In the genomic region with DNA sequence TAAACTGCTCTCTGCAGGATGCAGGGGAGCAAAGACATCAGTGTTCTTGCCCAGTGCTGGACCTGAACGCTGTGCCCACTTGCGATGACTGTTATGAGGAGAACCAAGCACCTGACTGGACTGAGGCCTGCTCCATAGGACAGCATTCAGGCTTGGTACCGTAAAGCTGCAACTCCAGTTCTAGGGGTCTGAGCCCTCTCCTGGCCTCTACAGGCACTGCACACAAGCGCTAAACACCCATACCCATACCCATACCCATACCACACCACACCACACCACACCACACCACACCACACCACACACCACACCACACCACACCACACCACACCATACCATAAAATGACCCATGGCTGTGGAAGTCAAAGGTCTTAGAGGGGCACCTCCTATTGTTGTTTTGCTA, we compare ENCODE assay signal across 18 mouse cellular contexts. TPM values are rescaled to one million over a fixed set of nuclear protein-coding genes. Genes with fewer than 3 reads are reported as not detected.
DNase-seq lines count a peak whose midpoint lies in the region; ATAC-seq and TF ChIP-seq lines count a peak whose summit lies in the region.
"Had no signal": no experiment of that assay in that cellular context is flagged by ENCODE, and none has a peak within 500 bp of the region (broad histone marks: within the 10 kb centered on the region; RNA-seq: fewer than 3 reads in every experiment).

No protein-coding gene starts in this region.

- TF ChIP-seq POLR2A in spleen, adult 2 months (IDR thresholded peaks at IDR 0.05; ENCODE audit: low read depth, low read length) = no peak

- H3K4me1 ChIP-seq in kidney, postnatal 0 days (replicated peaks; ENCODE audit: insufficient read depth, low read length) = no peaks in the 10 kb centered on the region
- H3K4me1 ChIP-seq in spleen, adult 2 months (ENCODE audit: control insufficient read depth, insufficient read depth, insufficient read length) = no peaks in the 10 kb centered on the region
- no peaks in the 10 kb centered on the region for H3K4me1 ChIP-seq in stomach, postnatal 0 days (replicated peaks; ENCODE audit: control insufficient read depth, insufficient read depth)
- H3K4me1 ChIP-seq: embryonic facial prominence, embryonic 13.5 days; forebrain, embryonic 13.5 days; heart, embryonic 12.5 days; hindbrain, embryonic 15.5 days; limb, embryonic 13.5 days had no signal

- no peak for DNase-seq in kidney, postnatal 0 days (ENCODE audit: low spot score)
- no peak for DNase-seq in kidney, postnatal 25 days
- no peak for DNase-seq in spleen, adult 2 months (ENCODE audit: low read depth in 1 of 2, low spot score in 2 of 2)
- no peak for DNase-seq in spleen, adult 12 weeks (ENCODE audit: low spot score)
- no peak for DNase-seq in stomach, postnatal 0 days (ENCODE audit: low spot score)
- no peak for DNase-seq in adrenal gland, postnatal 36 days
- DNase-seq: cerebellum, postnatal 10 days; gastrocnemius, postnatal 10 days had no signal

- no peaks in the 10 kb centered on the region for H3K27me3 ChIP-seq in kidney, postnatal 0 days (ENCODE audit: insufficient read depth, low read length)
- no peaks in the 10 kb centered on the region for H3K27me3 ChIP-seq in spleen, adult 2 months (ENCODE audit: control insufficient read depth, insufficient read depth, low read length)
- no peaks in the 10 kb centered on the region for H3K27me3 ChIP-seq in stomach, postnatal 0 days (ENCODE audit: control insufficient read depth, insufficient read depth, low read length)
- H3K27me3 ChIP-seq: embryonic facial prominence, embryonic 13.5 days; forebrain, embryonic 13.5 days; heart, embryonic 12.5 days; hindbrain, embryonic 15.5 days; limb, embryonic 13.5 days; megakaryocyte, embryonic 14.5 days had no signal

- no peak overlapping the region for H3K27ac ChIP-seq in kidney, postnatal 0 days
- no peak overlapping the region for H3K27ac ChIP-seq in spleen, adult 2 months (ENCODE audit: insufficient read depth, low read length)
- no peak overlapping the region for H3K27ac ChIP-seq in stomach, postnatal 0 days (replicated peaks)
- H3K27ac ChIP-seq: embryonic facial prominence, embryonic 13.5 days; forebrain, embryonic 13.5 days; hindbrain, embryonic 15.5 days; limb, embryonic 13.5 days had no signal

- 96% methylated on average over 4 of the region's 4 CpGs for WGBS in kidney, postnatal 0 days
- 99% methylated on average over 4 of the region's 4 CpGs for WGBS in spleen, adult 2 months
- WGBS in stomach, postnatal 0 days = 94% methylated on average over 4 of the region's 4 CpGs

- TF ChIP-seq CTCF in kidney, postnatal 0 days (IDR thresholded peaks at IDR 0.05; ENCODE audit: low read depth) = peak; percentile 50; the same call in 1 of the 2 replicates
- TF ChIP-seq CTCF in spleen, adult 2 months (IDR thresholded peaks at IDR 0.05; ENCODE audit: extremely low read depth, insufficient read depth, insufficient read length, insufficient replicate concordance) = peak; percentile 20; the same call in 1 of the 2 replicates
- peak; percentile 56 for TF ChIP-seq CTCF in stomach, postnatal 0 days (IDR thresholded peaks at IDR 0.05; ENCODE audit: low read depth)

- H3K9me3 ChIP-seq in kidney, postnatal 0 days (replicated peaks; ENCODE audit: low read length) = no peaks in the 10 kb centered on the region
- no peaks in the 10 kb centered on the region for H3K9me3 ChIP-seq in stomach, postnatal 0 days (ENCODE audit: control insufficient read depth, low read length)
- H3K9me3 ChIP-seq: embryonic facial prominence, embryonic 13.5 days; forebrain, embryonic 13.5 days; heart, embryonic 12.5 days; hindbrain, embryonic 15.5 days; limb, embryonic 13.5 days; megakaryocyte, embryonic 14.5 days had no signal

- no peak overlapping the region for H3K4me3 ChIP-seq in kidney, postnatal 0 days (replicated peaks; ENCODE audit: low read depth, low read length)
- no peak overlapping the region for H3K4me3 ChIP-seq in spleen, adult 2 months (ENCODE audit: extremely low read depth, insufficient read depth, insufficient read length)
- no peak overlapping the region for H3K4me3 ChIP-seq in stomach, postnatal 0 days (ENCODE audit: low read depth, low read length)
- H3K4me3 ChIP-seq: embryonic facial prominence, embryonic 13.5 days; forebrain, embryonic 13.5 days; heart, embryonic 12.5 days; hindbrain, embryonic 15.5 days; limb, embryonic 13.5 days; megakaryocyte, embryonic 14.5 days had no signal

- no peak for TF ChIP-seq EP300 in stomach, postnatal 0 days (optimal IDR thresholded peaks at IDR 0.05)

- no peak overlapping the region for H3K4me2 ChIP-seq in kidney, postnatal 0 days (ENCODE audit: low read length)
- H3K4me2 ChIP-seq in stomach, postnatal 0 days (replicated peaks; ENCODE audit: low read depth) = no peak overlapping the region
- H3K4me2 ChIP-seq: embryonic facial prominence, embryonic 13.5 days; forebrain, embryonic 13.5 days; heart, embryonic 12.5 days; hindbrain, embryonic 15.5 days; limb, embryonic 13.5 days had no signal

- H3K9ac ChIP-seq in kidney, postnatal 0 days (ENCODE audit: low read depth, low read length) = no peak overlapping the region
- no peak overlapping the region for H3K9ac ChIP-seq in stomach, postnatal 0 days (ENCODE audit: low read length)
- H3K9ac ChIP-seq: embryonic facial prominence, embryonic 13.5 days; forebrain, embryonic 13.5 days; heart, embryonic 12.5 days; hindbrain, embryonic 15.5 days; limb, embryonic 13.5 days had no signal

- peaks cover 63% of the 10 kb centered on the region for H3K36me3 ChIP-seq in kidney, postnatal 0 days (ENCODE audit: insufficient read depth, low read length)
- H3K36me3 ChIP-seq in spleen, adult 2 months (ENCODE audit: control insufficient read depth, insufficient read depth, low read length) = peaks cover 55% of the 10 kb centered on the region
- peaks cover 45% of the 10 kb centered on the region for H3K36me3 ChIP-seq in stomach, postnatal 0 days (ENCODE audit: control insufficient read depth, insufficient read depth, low read length)

- no peak for ATAC-seq in kidney, postnatal 0 days (replicated peaks; ENCODE audit: low FRiP score, low read depth)
- ATAC-seq in common myeloid progenitor, adult 5-6 weeks (replicated peaks; ENCODE audit: low read depth, poor library complexity, severe bottlenecking) = 0 out of 2 replicates have a peak, but pooled peaks have one; percentile 36
- no peak for ATAC-seq in stomach, postnatal 0 days (ENCODE audit: low FRiP score, low TSS enrichment)
- no peak for ATAC-seq in frontal cortex, adult (ENCODE audit: low TSS enrichment)
- ATAC-seq: activated CD4-positive, CD25-positive, alpha-beta regulatory T cell, adult 4 months; forebrain, embryonic 13.5 days had no signal

RNA-seq across cellular contexts. Expression of a gene that starts 18.9 kb away (rescaled TPM):
- polyA plus RNA-seq in kidney, postnatal 0 days (2015; fragmentation: Nextera tagmentation; extraction: Ambion mirVana) = 19.0 and 19.3 TPM in 2 replicates
- 0.59 TPM in 1 of 2 replicates, not detected in the other for polyA plus RNA-seq in spleen, adult 2 months (2012; rRNA removed)
- total RNA-seq in common myeloid progenitor, adult 5-6 weeks (2017) = not detected in 2 replicates
- 0.55 and 0.81 TPM in 2 replicates for polyA plus RNA-seq in stomach, postnatal 0 days (2015; fragmentation: Nextera tagmentation; extraction: Ambion mirVana)
- under 1 TPM; 0.20 to 0.86 TPM for total RNA-seq in adrenal gland, postnatal 36 days (2021)
- polyA plus RNA-seq: activated CD4-positive, CD25-positive, alpha-beta regulatory T cell, adult 4 months; forebrain, embryonic 13.5 days; heart, embryonic 12.5 days had no signal

RNA-seq across cellular contexts. Expression of a gene that starts 19.5 kb away (rescaled TPM):
- 92.0 and 104 TPM in 2 replicates for polyA plus RNA-seq in kidney, postnatal 0 days (2015; fragmentation: Nextera tagmentation; extraction: Ambion mirVana)
- polyA plus RNA-seq in spleen, adult 2 months (2012; rRNA removed) = 5.8 and 6.9 TPM in 2 replicates
- total RNA-seq in common myeloid progenitor, adult 5-6 weeks (2017) = 32.7 and 36.0 TPM in 2 replicates
- 55.5 and 55.9 TPM in 2 replicates for polyA plus RNA-seq in stomach, postnatal 0 days (2015; fragmentation: Nextera tagmentation; extraction: Ambion mirVana)
- total RNA-seq in adrenal gland, postnatal 36 days (2021) = 10 to 100 TPM; 38.4 to 44.6 TPM

RNA-seq across cellular contexts. Expression of a gene that starts 22.5 kb away (rescaled TPM):
- not detected in 2 replicates for polyA plus RNA-seq in kidney, postnatal 0 days (2015; fragmentation: Nextera tagmentation; extraction: Ambion mirVana)
- polyA plus RNA-seq in spleen, adult 2 months (2012; rRNA removed) = not detected in 2 replicates
- not detected in 2 replicates for total RNA-seq in common myeloid progenitor, adult 5-6 weeks (2017)
- not detected in 2 replicates for polyA plus RNA-seq in stomach, postnatal 0 days (2015; fragmentation: Nextera tagmentation; extraction: Ambion mirVana)
- total RNA-seq in adrenal gland, postnatal 36 days (2021) = not detected
- total RNA-seq: gastrocnemius, postnatal 10 days had no signal
- polyA plus RNA-seq: activated CD4-positive, CD25-positive, alpha-beta regulatory T cell, adult 4 months; forebrain, embryonic 13.5 days; heart, embryonic 12.5 days; hindbrain, embryonic 15.5 days; kidney, embryonic 16.5 days had no signal

RNA-seq across cellular contexts. Expression of a gene that starts 29.2 kb away (rescaled TPM):
- 61.0 and 65.8 TPM in 2 replicates for polyA plus RNA-seq in kidney, postnatal 0 days (2015; fragmentation: Nextera tagmentation; extraction: Ambion mirVana)
- polyA plus RNA-seq in spleen, adult 2 months (2012; rRNA removed) = 29.2 and 29.8 TPM in 2 replicates
- 59.0 and 63.9 TPM in 2 replicates for total RNA-seq in common myeloid progenitor, adult 5-6 weeks (2017)
- polyA plus RNA-seq in stomach, postnatal 0 days (2015; fragmentation: Nextera tagmentation; extraction: Ambion mirVana) = 54.2 and 56.3 TPM in 2 replicates
- 10 to 100 TPM; 71.5 to 71.6 TPM for total RNA-seq in adrenal gland, postnatal 36 days (2021)

RNA-seq across cellular contexts. Expression of a gene that starts 55.6 kb away (rescaled TPM):
- polyA plus RNA-seq in kidney, postnatal 0 days (2015; fragmentation: Nextera tagmentation; extraction: Ambion mirVana) = 30.8 and 33.3 TPM in 2 replicates
- 16.7 and 22.7 TPM in 2 replicates for polyA plus RNA-seq in spleen, adult 2 months (2012; rRNA removed)
- total RNA-seq in common myeloid progenitor, adult 5-6 weeks (2017) = 28.5 and 44.6 TPM in 2 replicates
- polyA plus RNA-seq in stomach, postnatal 0 days (2015; fragmentation: Nextera tagmentation; extraction: Ambion mirVana) = 23.5 and 24.6 TPM in 2 replicates
- 10 to 100 TPM; 27.6 to 29.7 TPM for total RNA-seq in adrenal gland, postnatal 36 days (2021)

Comparison
In these comparisons a context has a peak if more than half of its experiments do, and no peak if none do; other contexts are left out.
1. RNA of a gene that starts 18.9 kb away (polyA plus RNA-seq): 19.0 to 19.3 TPM in kidney, postnatal 0 days; 0.55 to 0.81 TPM in stomach, postnatal 0 days and 0.59 TPM in spleen, adult 2 months; every median in the first group is over 10 times any median in the second.
2. Peak in every context shown above with its lines, with median percentiles within 50 percentile points of each other: CTCF ChIP-seq.